Mouse (Mus musculus): ENCODE results near the gene Pde4d. TPM values are rescaled to one million over a fixed set of nuclear protein-coding genes. Genes with fewer than 3 reads are reported as not detected.

Pde4d gene
- 225 TPM for total RNA-seq (2023)

GRCm38 (mm10) chr13:108449116-108450097 lies at the start of gene Pde4d:
Pde4d (plus strand) TSS chr13:108449948.

Other genes with a start within 250 kb of the Pde4d start
- gene Elovl7, start 235.5 kb upstream of the Pde4d start, total RNA-seq (2023): 1.6 TPM
- gene Depdc1b, start 133.6 kb upstream of the Pde4d start, total RNA-seq (2023): 0.85 TPM

All from CD4-positive naive resting alpha-beta T cell, adult 76 days (primary cell).